Mouse (Mus musculus) bone marrow, adult 2 months (tissue): ENCODE results near the gene Alkbh7. TPM values are rescaled to one million over a fixed set of nuclear protein-coding genes. Genes with fewer than 3 reads are reported as not detected.

ENCODE experiments used
- H3K27ac ChIP-seq: fragments of 200-500 bp; 2 replicates; pipeline ENCODE4 v1.5.1; 2012; ENCODE audit warnings: low read depth, mild to moderate bottlenecking, control low read depth, inconsistent platforms, low read length; ENCODE audit not compliant: control insufficient read depth, poor library complexity, insufficient read depth
- H3K4me1 ChIP-seq: fragments of 200-500 bp; 2 replicates; pipeline ENCODE4 v1.6.1; 2011; ENCODE audit warnings: low read length; ENCODE audit not compliant: control insufficient read depth, insufficient read depth
- H3K4me3 ChIP-seq: fragments of 200-500 bp; replicated peaks from 2 replicates; pipeline ENCODE3; 2011; ENCODE audit warnings: mild to moderate bottlenecking, low read depth, low read length, control low read depth; ENCODE audit not compliant: control insufficient read depth
- CTCF ChIP-seq: fragments of 200-500 bp; IDR thresholded peaks from 2 replicates; pipeline ENCODE4 v1.5.1; 2011; ENCODE audit warnings: low read length, control low read depth; ENCODE audit not compliant: control insufficient read depth, insufficient read depth
- POLR2A ChIP-seq: fragments of 200-500 bp; IDR thresholded peaks from 2 replicates; pipeline ENCODE4 v1.6.1; 2011; ENCODE audit warnings: low read depth, mild to moderate bottlenecking, control low read depth, low read length, borderline replicate concordance; ENCODE audit not compliant: control insufficient read depth
- WGBS: fragments of 180-500 bp; shearing (Covaris S2); methylation state at CpG from one replicate; pipeline ENCODE4 v1.1.7; 2018; 5-methylcytosine and 5-hydroxymethylcytosine counted together
- polyA plus RNA-seq: library from polyadenylated mRNA; stranded (reverse); fragments of >200 nt; gene quantifications from 2 replicates; pipeline ENCODE4 v1.2.4, GENCODE M21; 2011; ENCODE audit warnings: low replicate concordance; ENCODE audit not compliant: missing spikeins, insufficient read depth, insufficient read length

Gene Alkbh7
- polyA plus RNA-seq, 1 experiment, result 11.1 TPM

DNA sequence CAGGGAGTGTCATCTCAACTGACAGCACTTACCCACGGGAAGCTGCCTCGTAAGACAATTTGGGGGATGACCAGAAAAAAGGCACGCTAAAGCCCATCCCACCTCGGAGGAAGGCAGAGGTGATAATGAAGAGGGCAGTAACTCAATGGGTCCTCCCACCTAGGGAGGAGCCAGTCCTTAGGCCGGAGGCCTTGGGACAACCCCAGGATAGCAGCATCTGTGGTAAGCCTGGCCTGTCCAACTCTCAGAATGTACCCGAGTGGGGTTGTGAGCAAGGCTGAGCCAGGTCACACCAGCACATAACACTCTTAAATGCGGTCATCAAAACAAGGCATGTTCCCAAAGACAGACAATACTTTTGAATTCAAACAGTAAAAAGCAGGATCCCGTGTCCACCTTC lies 32.6 kb downstream of the Alkbh7 start:
- H3K27ac ChIP-seq, result no peak overlapping the region
- 21% methylated on average over 8 of the region's 8 CpGs for WGBS
- H3K4me1 ChIP-seq, result peaks cover 1% of the 10 kb centered on the region; the same call in 1 of the 2 replicates
- peak overlapping the region; percentile 60 for H3K4me3 ChIP-seq
- TF ChIP-seq CTCF (no peak), POLR2A (no peak)

DNA sequence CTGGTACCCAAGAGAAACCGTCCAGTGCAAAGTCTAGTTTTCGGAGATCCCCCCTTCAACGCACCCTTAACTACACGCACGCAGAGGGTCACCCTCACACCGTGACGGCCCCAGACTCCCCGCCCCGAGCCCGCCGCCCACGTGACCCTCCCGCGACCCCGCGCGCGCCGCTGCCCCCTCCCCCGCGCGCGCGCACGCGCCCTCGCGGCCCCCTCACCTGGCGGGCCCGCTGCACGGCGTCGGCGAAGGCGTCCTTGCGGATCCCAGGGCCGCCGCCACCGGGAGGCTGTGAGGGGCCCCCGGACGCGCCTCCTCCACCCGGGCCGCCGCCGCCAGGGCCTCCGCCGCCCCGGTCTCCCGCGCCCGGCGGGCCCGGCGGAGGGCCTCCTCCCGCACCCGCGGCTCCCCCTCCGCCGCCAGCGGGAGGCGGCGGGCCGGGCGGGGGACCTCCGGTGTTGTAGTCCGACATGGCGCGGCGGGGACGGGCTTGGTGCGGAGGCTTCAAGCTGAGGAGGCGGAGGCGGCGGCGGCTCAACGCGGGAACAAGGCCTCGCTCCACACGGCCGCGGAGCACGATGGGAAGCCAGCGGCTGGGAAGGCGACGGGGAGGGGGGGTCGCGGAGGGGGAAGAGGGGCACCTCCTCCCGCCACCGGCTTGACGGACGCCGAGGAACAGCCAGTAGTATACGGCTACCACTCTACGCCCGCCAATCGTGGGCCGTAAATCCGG lies 34.0 kb downstream of the Alkbh7 start, which contains the start of gene Khsrp:
TSS of gene Khsrp (minus strand) at position 592 of the 730 bp plus-strand sequence.
- H3K4me1 ChIP-seq, result peaks cover 1% of the 10 kb centered on the region; the same call in 1 of the 2 replicates
- peak; percentile 47; the same call in 1 of the 2 replicates for TF ChIP-seq POLR2A
- TF ChIP-seq CTCF, result no peak
- H3K27ac ChIP-seq, result peak within 1 kb of the TSS; percentile 89
- peak within 1 kb of the TSS; percentile 81 for H3K4me3 ChIP-seq
- 3% methylated on average over 97 of the region's 99 CpGs for WGBS

DNA sequence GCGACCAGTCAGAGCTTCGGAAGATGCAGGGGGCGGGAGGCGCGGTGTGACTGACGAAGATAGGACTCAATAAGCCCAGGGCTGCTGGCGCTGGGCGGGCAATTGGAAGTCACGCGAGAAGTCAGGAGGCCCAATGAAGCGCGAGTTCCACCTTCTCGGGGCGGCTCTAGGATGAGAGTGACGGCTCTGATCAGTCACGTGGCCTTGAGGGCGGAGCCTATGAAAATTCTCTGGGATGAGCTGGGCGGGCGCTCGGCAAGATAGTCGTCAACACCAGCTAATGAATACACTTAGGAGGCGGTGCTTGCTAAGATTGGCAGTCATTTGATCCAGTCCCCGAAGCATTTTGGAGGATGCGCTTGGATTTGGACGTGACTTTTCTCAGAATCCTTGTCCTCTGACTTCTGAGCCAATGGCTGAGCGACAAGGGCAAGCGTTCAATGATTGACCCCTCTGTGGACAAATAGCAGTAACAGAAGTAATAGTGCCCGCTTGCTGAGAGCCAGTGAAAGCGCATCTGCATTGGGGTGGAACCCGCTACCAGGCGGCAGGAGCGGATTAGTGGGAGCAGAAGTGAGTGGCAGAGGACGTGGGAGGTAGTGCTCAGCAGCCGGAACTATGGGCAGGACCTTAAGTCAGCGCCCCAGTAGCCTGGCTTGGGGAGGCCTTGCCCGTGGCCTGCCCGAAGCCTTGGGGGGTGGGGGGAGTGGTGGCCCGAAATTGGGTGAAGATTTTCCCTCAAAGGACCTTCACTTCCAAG lies 34.7 kb downstream of the Alkbh7 start:
- peaks cover 1% of the 10 kb centered on the region; the same call in 1 of the 2 replicates for H3K4me1 ChIP-seq
- WGBS, result under 1% methylated on average over 38 of the region's 38 CpGs
- H3K27ac ChIP-seq, result peak overlapping the region; percentile 79
- H3K4me3 ChIP-seq, result peak overlapping the region; percentile 56
- peak; percentile 96 for TF ChIP-seq POLR2A
- no peak for TF ChIP-seq CTCF

DNA sequence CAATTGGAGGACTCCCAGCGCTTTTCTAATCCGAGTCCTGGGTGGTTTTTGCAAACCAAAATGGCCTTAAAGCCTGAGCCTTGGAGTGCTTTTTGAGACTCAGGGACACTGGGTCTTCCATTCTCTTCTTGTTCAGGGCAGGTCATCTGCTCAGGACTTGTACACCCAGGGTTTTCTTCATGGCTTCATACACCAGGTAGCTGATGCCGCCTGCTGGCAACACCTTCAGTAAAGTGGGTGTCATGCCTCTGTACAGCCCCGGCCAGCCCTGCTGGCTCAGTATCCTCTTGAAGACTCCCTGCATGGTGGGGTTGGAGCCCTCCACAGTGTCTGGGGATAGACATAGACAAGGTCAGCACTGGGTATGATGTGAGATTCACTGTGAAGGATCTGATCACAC lies 35.7 kb downstream of the Alkbh7 start:
- Histone ChIP-seq H3K27ac (no peak overlapping the region), H3K4me1 (peaks cover 1% of the 10 kb centered on the region; the same call in 1 of the 2 replicates), H3K4me3 (no peak overlapping the region)
- WGBS, result 82% methylated on average over 4 of the region's 4 CpGs
- TF ChIP-seq CTCF (no peak), POLR2A (no peak)

DNA sequence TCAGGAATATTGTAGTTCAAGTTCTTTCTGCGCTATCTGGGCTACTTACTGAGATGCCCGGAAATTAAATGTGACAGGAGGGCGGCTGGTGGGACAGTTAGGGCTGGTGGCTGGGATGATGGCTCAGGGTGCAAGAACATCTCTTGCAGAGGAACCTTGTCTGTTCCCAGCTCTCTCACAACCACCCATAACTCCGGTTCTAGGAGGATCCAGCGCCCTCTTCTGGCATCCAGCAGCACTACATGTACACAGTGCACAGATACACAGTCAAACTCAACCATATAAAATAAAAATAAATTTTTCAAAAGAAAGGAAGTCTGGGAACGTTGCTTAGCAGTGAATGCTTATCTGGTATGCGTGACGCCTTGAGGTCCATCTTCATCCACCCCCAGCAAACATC lies 41.8 kb downstream of the Alkbh7 start:
- WGBS, result 48% methylated on average over 8 of the region's 8 CpGs
- Histone ChIP-seq H3K27ac (no peak overlapping the region), H3K4me3 (no peak overlapping the region), H3K4me1 (no peaks in the 10 kb centered on the region; the same call in 1 of the 2 replicates)
- TF ChIP-seq CTCF, result peak; percentile 33; the same call in 1 of the 2 replicates
- TF ChIP-seq POLR2A, result no peak

DNA sequence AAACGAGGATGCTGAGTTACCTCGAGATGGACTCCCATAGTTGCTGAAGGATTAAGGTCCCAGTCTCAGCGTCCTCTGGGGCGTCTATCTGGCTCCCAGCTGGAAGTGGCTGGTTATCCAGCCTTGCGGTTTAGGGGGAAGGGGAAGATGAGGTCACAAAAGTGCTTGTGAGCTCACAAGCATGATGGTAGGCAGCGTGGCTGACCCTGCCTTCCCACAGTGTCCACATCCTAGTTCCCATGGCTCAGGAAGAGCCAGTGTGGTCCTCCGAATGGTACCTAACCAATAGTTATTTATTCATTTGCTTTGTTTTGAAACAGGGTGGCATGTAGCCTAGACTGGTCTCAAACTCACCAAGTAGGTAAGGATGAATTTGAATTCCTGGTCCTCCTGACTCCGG lies 44.4 kb downstream of the Alkbh7 start, which contains the start of gene Slc25a41:
TSS of gene Slc25a41 (minus strand) at position 101 of the 400 bp plus-strand sequence.
- H3K4me1 ChIP-seq, result no peaks in the 10 kb centered on the region; the same call in 1 of the 2 replicates
- TF ChIP-seq POLR2A (no peak), CTCF (no peak)
- WGBS, result 80% methylated on average over 8 of the region's 8 CpGs

DNA sequence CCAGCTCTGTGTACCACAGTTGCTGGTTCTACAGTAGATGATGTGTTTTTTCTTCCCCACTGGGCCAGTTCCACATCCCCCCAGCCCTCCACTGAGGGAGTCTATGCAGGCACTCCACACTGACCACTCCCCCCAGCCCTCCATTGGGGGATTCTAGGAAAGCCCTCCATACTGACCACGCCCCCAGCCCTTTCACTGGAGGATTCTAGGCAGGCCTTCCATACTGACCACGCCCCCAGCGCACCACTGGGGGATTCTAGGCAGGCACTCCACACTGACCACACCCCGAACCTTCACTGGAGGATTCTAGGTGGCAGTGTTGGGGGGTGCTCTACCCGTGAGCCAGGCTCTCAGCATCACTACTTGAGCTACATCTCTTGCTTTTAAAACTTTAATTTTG lies 50.3 kb downstream of the Alkbh7 start:
- Histone ChIP-seq H3K4me1 (no peaks in the 10 kb centered on the region), H3K4me3 (no peak overlapping the region), H3K27ac (no peak overlapping the region)
- 80% methylated on average over 5 of the region's 5 CpGs for WGBS
- TF ChIP-seq CTCF (no peak), POLR2A (no peak)

More for the DNA sequence above, 44.4 kb downstream of the Alkbh7 start, which contains the start of gene Slc25a41:
- Histone ChIP-seq H3K4me3 (no peak within 1 kb of the TSS), H3K27ac (no peak within 1 kb of the TSS)

DNA sequence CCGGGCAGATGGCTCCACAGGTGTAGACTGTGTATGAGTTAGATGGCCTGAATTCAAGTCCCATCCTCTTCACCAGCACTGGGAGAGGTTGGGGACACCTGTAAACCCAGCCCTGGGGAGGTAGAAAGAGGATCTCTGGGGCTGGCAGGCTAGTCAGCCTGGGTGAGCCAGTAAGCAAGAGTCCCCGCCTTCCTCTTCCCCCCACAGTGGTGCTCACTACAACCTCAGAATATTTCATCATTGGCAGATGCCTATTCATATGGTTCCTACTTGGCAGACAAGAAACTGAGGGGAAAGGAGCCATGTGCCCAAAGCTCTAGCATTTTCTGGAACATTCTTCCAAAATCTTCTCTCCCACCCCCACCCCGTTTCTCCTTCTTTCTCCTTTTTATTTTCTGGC lies 51.7 kb downstream of the Alkbh7 start:
- Histone ChIP-seq H3K4me3 (no peak overlapping the region), H3K27ac (no peak overlapping the region), H3K4me1 (no peaks in the 10 kb centered on the region)
- WGBS, result 56% methylated on average over 3 of the region's 3 CpGs
- TF ChIP-seq POLR2A (no peak), CTCF (no peak)

Other genes with a start within 250 kb of the Alkbh7 start
- gene Nrtn, start 239.8 kb upstream of the Alkbh7 start, polyA plus RNA-seq, result not detected in 2 replicates
- 15.8 and 51.0 TPM in 2 replicates for gene Dus3l, start 232.6 kb upstream of the Alkbh7 start, polyA plus RNA-seq
- gene Prr22, start 227.1 kb upstream of the Alkbh7 start, polyA plus RNA-seq, result 1.7 and 1.9 TPM in 2 replicates
- gene Rfx2, start 166.3 kb upstream of the Alkbh7 start, polyA plus RNA-seq, result 16.2 and 18.2 TPM in 2 replicates
- not detected in 2 replicates for gene Acsbg2, start 122.9 kb upstream of the Alkbh7 start, polyA plus RNA-seq
- gene 1700061G19Rik, start 121.9 kb upstream of the Alkbh7 start, polyA plus RNA-seq, result 0.92 TPM in 1 of 2 replicates, not detected in the other
- 12.1 and 17.3 TPM in 2 replicates for gene Mllt1, start 61.9 kb upstream of the Alkbh7 start, polyA plus RNA-seq
- gene Acer1, start 15.2 kb upstream of the Alkbh7 start, polyA plus RNA-seq, result not detected in 2 replicates
- gene Clpp, start 7.0 kb upstream of the Alkbh7 start, polyA plus RNA-seq, result 23.7 and 43.4 TPM in 2 replicates
- not detected in 2 replicates for gene Pspn, start 2.7 kb downstream of the Alkbh7 start, polyA plus RNA-seq
- 74.4 and 116 TPM in 2 replicates for gene Gtf2f1, start 13.9 kb downstream of the Alkbh7 start, polyA plus RNA-seq
- not detected in 2 replicates for gene Gm17949, start 14.1 kb downstream of the Alkbh7 start, polyA plus RNA-seq
- gene Khsrp, start 34.2 kb downstream of the Alkbh7 start, polyA plus RNA-seq, result 56.3 and 56.9 TPM in 2 replicates
- not detected in 2 replicates for gene Slc25a41, start 44.3 kb downstream of the Alkbh7 start, polyA plus RNA-seq
- gene Crb3, start 61.8 kb downstream of the Alkbh7 start, polyA plus RNA-seq, result 2.4 TPM in 1 of 2 replicates, not detected in the other
- gene Slc25a23, start 62.5 kb downstream of the Alkbh7 start, polyA plus RNA-seq, result 2.8 and 8.1 TPM in 2 replicates
- gene Dennd1c, start 81.2 kb downstream of the Alkbh7 start, polyA plus RNA-seq, result 49.6 and 96.5 TPM in 2 replicates
- gene Tubb4a, start 90.4 kb downstream of the Alkbh7 start, polyA plus RNA-seq, result 0.90 TPM in 1 of 2 replicates, not detected in the other
- 0.75 and 1.6 TPM in 2 replicates for gene Tnfsf9, start 108.0 kb downstream of the Alkbh7 start, polyA plus RNA-seq
- not detected in 2 replicates for gene Cd70, start 152.4 kb downstream of the Alkbh7 start, polyA plus RNA-seq
- gene Tnfsf14, start 196.8 kb downstream of the Alkbh7 start, polyA plus RNA-seq, result 7.0 and 12.8 TPM in 2 replicates
- gene C3, start 230.8 kb downstream of the Alkbh7 start, polyA plus RNA-seq, result 68.1 and 221 TPM in 2 replicates